Mouse (Mus musculus) lung, postnatal 0 days (tissue): ENCODE data around the gene Hist2h2aa1. TPM values are rescaled to one million over a fixed set of nuclear protein-coding genes. Genes with fewer than 3 reads are reported as not detected.

Experiments
- ATAC-seq: fragments of 200-750 bp; cut with Nextera tagmentation; 2 replicates; pipeline ENCODE4 v1.8.0; 2017; ENCODE audit warnings: moderate library complexity
- DNase-seq: peaks from one replicate; pipeline ENCODE4 v3.0.0-alpha.2; 2016; ENCODE audit warnings: low spot score
- H3K27ac ChIP-seq: fragments of 300-500 bp; sonication (generic); 2 replicates; pipeline ENCODE4 v1.5.1; 2014; ENCODE audit warnings: antibody characterized with exemption, mild to moderate bottlenecking, low read length, mixed read lengths
- H3K27me3 ChIP-seq: fragments of 300-500 bp; sonication (generic); replicated peaks from 2 replicates; pipeline ENCODE4 v1.6.1; 2014; ENCODE audit warnings: low read length, mixed read lengths; ENCODE audit not compliant: insufficient read depth
- H3K36me3 ChIP-seq: fragments of 300-500 bp; sonication (generic); 2 replicates; pipeline ENCODE4 v1.6.1; 2014; ENCODE audit warnings: low read length, mixed read lengths; ENCODE audit not compliant: insufficient read depth
- H3K4me1 ChIP-seq: fragments of 300-500 bp; sonication (generic); 2 replicates; pipeline ENCODE4 v1.6.1; 2014; ENCODE audit warnings: antibody characterized with exemption, low read depth, low read length, mixed read lengths; ENCODE audit not compliant: insufficient read depth
- H3K4me2 ChIP-seq: fragments of 300-500 bp; sonication (generic); replicated peaks from 2 replicates; pipeline ENCODE4 v1.6.1; 2014; ENCODE audit warnings: low read depth, mild to moderate bottlenecking, low read length, moderate library complexity, mixed read lengths
- H3K4me3 ChIP-seq: fragments of 300-500 bp; sonication (generic); 2 replicates; pipeline ENCODE4 v1.5.1; 2014; ENCODE audit warnings: low read depth, low read length
- H3K9ac ChIP-seq: fragments of 300-500 bp; sonication (generic); replicated peaks from 2 replicates; pipeline ENCODE4 v1.6.1; 2014; ENCODE audit warnings: low read depth, mild to moderate bottlenecking
- H3K9me3 ChIP-seq: fragments of 300-500 bp; sonication (generic); 2 replicates; pipeline ENCODE4 v1.6.1; 2016; ENCODE audit warnings: low read length, mixed read lengths
- CTCF ChIP-seq: IDR thresholded peaks from 2 replicates; pipeline ENCODE4 v1.5.1; 2016; ENCODE audit warnings: antibody characterized with exemption, mild to moderate bottlenecking
- EP300 ChIP-seq: IDR thresholded peaks from 2 replicates; pipeline ENCODE4 v1.6.1; 2016; ENCODE audit warnings: antibody characterized with exemption, mild to moderate bottlenecking, control low read depth
- WGBS: fragments of 180-500 bp; shearing (Covaris S2); extraction: QIAGEN DNeasy Blood & Tissue Kit; methylation state at CpG from one replicate; pipeline ENCODE4 v1.1.7; 2014; 5-methylcytosine and 5-hydroxymethylcytosine counted together
- polyA plus RNA-seq: library from polyadenylated mRNA; unstranded; fragments of >200 nt; fragmentation: Nextera tagmentation; extraction: Ambion mirVana; gene quantifications from 2 replicates; pipeline ENCODE4 v1.2.1, GENCODE M21; 2015

Gene Hist2h2aa1
- polyA plus RNA-seq, 1 experiment from 2014 or later = 60.0 TPM

DNA sequence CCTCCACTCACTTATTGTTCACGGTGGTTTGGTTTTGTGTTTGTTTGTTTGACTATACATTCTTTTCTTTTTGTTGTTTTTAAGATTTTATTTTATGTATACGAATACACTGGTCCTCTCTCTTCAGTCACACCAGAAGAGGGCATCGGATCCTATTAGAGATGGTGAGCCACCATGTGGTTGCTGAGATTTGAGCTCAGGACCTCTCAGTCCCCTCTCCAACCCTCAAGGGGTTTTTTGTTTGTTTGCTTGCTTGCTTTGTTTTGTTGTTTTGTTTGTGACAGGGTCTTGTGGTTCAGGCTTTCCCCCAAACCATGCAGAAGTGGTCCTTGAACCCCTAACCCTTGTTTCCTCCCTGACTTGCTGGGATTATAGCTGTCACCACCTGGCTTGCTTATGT lies 16.3 kb downstream of the Hist2h2aa1 start:
- TF ChIP-seq EP300 (no peak), CTCF (peak; percentile 42)
- ATAC-seq = no peak
- 51% methylated on average over 3 of the region's 3 CpGs for WGBS

DNA sequence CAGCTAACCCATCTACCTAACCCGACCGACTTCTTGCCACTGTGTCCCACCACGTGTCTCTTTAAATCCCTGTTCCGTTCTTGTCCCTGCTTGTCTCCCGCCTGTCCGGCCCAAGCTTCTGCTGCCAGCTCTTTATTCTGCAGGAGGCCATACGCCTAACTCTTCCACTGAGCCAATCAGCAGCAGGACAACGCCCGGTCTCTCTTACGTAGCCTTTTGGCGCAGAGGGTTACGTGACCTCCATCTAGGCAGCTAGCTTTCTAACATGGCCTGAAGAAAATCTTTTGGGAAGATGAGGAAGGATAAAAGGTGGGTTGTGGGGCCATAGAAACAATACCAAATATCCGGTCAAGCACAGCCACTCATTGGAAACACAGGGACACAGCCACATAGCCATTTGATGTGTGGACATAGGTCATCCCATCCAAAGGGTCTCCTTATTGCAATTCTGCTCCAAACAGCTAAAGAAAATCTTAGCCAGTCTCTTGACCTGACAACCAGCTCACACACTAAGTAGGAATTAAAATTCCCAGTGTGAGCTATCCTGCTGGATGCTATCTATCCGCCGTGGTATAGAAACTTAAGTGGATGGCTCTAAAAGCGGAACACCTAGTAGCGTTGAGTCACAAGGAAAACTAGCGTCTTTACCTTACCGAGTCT lies 17.0 kb downstream of the Hist2h2aa1 start:
- Histone ChIP-seq H3K27ac (peak overlapping the region; percentile 92), H3K9ac (peak overlapping the region; percentile 62), H3K27me3 (peaks cover 10% of the 10 kb centered on the region; the same call in 1 of the 2 replicates), H3K4me2 (peak overlapping the region; percentile 62), H3K36me3 (no peaks in the 10 kb centered on the region), H3K4me3 (peak overlapping the region; percentile 56), H3K9me3 (no peaks in the 10 kb centered on the region), H3K4me1 (peaks cover 6% of the 10 kb centered on the region; the same call in 1 of the 2 replicates)
- 0 out of 2 replicates have a peak, but pooled peaks have one; percentile 0 for TF ChIP-seq CTCF
- TF ChIP-seq EP300 = no peak
- WGBS = under 1% methylated on average over 19 of the region's 19 CpGs
- DNase-seq (peak; percentile 95), ATAC-seq (peak; percentile 85)

More for the DNA sequence above, 16.3 kb downstream of the Hist2h2aa1 start:
- Histone ChIP-seq H3K9ac (no peak overlapping the region), H3K36me3 (no peaks in the 10 kb centered on the region), H3K4me3 (peak overlapping the region; percentile 56; the same call in 1 of the 2 replicates), H3K27ac (peak overlapping the region; percentile 92), H3K9me3 (no peaks in the 10 kb centered on the region), H3K4me1 (peaks cover 6% of the 10 kb centered on the region; the same call in 1 of the 2 replicates), H3K4me2 (peak overlapping the region; percentile 62), H3K27me3 (peaks cover 10% of the 10 kb centered on the region; the same call in 1 of the 2 replicates)
- no peak for DNase-seq

DNA sequence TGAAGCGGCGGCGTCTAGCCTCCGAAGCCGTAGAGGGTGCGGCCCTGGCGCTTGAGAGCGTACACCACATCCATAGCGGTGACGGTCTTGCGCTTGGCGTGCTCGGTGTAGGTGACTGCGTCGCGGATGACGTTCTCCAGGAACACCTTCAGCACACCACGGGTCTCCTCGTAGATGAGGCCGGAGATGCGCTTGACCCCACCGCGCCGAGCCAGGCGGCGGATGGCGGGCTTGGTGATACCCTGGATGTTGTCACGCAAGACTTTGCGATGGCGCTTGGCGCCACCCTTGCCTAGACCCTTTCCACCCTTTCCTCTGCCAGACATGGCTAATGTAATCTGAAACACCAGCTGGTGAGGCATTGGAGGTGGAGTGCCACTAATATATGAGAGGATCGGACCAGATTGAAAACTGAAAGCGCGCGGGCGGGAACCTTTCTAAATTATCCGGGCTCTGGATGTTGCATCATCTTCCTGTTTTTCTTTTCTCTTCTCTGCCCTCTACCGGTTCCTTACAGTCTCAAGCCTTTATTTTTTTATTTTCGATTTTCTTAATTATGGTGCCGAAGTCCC lies 17.8 kb downstream of the Hist2h2aa1 start, which contains the start of gene Hist2h4:
Gene Hist2h4 (minus strand): TSS at position 333 of the 572 bp plus-strand sequence.
- Histone ChIP-seq H3K27me3 (peaks cover 10% of the 10 kb centered on the region; the same call in 1 of the 2 replicates), H3K9me3 (no peaks in the 10 kb centered on the region), H3K36me3 (no peaks in the 10 kb centered on the region), H3K9ac (peak within 1 kb of the TSS; percentile 62), H3K4me2 (peak within 1 kb of the TSS; percentile 62), H3K4me3 (peak within 1 kb of the TSS; percentile 56), H3K4me1 (peaks cover 6% of the 10 kb centered on the region; the same call in 1 of the 2 replicates), H3K27ac (peak within 1 kb of the TSS; percentile 94)
- peak; percentile 83 for ATAC-seq
- WGBS = under 1% methylated on average over 40 of the region's 40 CpGs
- TF ChIP-seq CTCF (peak; percentile 63), EP300 (peak; percentile 94)
- peak; percentile 98 for DNase-seq

DNA sequence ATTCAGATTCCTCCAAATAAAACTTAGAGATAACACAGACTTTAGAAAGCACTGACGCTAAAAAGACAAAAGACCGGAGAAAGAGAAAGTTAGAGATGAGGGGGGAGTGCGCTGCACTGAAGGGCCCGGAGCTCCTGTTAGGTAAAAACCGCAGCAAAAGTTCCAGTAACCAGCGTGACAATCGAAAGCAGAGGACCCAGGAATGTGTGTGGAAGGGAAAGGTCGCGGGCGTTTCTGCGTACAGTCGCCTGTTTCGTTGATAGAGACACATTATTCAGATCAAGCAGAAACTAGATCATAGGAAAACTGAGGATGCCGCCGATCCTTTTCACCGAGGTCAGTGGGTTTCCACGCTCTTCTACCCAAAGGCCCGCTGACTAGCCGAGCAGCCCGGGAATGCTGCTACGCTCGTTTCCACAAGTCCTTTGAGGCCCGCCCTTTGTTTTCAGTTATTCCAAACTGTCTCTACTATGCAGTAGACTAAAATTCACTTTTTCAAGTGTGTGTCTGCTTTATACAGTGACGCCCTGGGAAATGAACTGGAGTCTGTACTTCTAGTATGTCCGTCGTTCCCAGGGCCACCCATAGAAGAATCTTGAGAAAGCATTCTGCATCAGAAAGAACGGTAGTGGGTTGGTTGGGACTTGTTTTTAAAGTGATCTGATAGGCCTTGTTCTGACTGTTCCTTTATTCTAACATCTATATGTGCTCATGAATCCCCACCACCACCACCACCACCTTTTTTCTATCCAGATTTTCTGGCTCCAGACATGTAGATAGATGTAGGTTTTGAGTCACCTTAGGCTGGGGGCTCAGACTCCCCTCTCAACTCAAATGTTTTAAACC lies 18.5 kb downstream of the Hist2h2aa1 start:
- Histone ChIP-seq H3K9me3 (no peaks in the 10 kb centered on the region), H3K4me2 (peak overlapping the region; percentile 62), H3K36me3 (no peaks in the 10 kb centered on the region), H3K27me3 (peaks cover 4% of the 10 kb centered on the region; the same call in 1 of the 2 replicates), H3K9ac (peak overlapping the region; percentile 62), H3K4me3 (peak overlapping the region; percentile 56), H3K4me1 (peaks cover 6% of the 10 kb centered on the region; the same call in 1 of the 2 replicates), H3K27ac (peak overlapping the region; percentile 94)
- ATAC-seq (peak; percentile 29), DNase-seq (no peak)
- TF ChIP-seq CTCF (no peak), EP300 (no peak)
- WGBS = 3% methylated on average over 27 of the region's 27 CpGs

DNA sequence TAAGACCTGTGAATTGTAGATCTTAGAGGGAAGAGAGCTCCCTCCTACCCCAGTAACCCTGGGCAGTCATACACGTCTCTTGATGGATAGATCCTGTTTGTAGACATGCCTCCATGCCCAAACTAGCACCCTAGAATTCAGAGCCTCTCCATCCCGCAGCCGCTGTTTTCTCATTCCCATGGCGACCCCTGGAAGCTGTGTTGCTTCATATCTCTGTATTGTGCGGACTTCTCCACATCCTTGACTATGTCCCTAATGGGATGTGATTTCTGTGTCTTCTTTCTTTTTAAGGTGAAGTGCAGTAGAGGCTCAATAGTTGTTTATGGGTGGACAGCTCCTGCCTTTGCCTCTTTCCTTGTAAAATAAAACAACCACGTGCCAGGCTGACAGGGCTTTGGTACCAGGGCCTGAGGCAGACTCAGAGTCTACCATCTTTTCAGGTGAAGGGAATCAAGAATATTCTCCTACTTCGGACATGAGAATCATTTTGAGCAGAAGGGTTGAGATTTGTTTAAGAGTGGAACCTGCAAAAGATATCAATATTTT lies 19.2 kb downstream of the Hist2h2aa1 start:
- Histone ChIP-seq H3K4me2 (peak overlapping the region; percentile 62), H3K27ac (peak overlapping the region; percentile 94), H3K27me3 (no peaks in the 10 kb centered on the region), H3K9me3 (no peaks in the 10 kb centered on the region), H3K9ac (no peak overlapping the region), H3K36me3 (no peaks in the 10 kb centered on the region), H3K4me3 (no peak overlapping the region; the same call in 1 of the 2 replicates), H3K4me1 (peaks cover 6% of the 10 kb centered on the region; the same call in 1 of the 2 replicates)
- 65% methylated on average over 7 of the region's 7 CpGs for WGBS
- TF ChIP-seq EP300 = no peak
- no peak for TF ChIP-seq CTCF
- DNase-seq = no peak
- no peak for ATAC-seq
